Mouse (Mus musculus) cerebellum, adult (tissue): ENCODE results near the gene Vmn1r239-ps.
"Not testable (repeated sequence)": the region's sequence is repeated elsewhere in the genome, so short reads cannot be mapped to it uniquely, and the experiment has no call there.

ENCODE experiments used
- ATAC-seq: cut with Nextera tagmentation; 2 replicates; pipeline ENCODE4 v1.9.2; 2017; ENCODE audit warnings: mild to moderate bottlenecking, moderate library complexity, mixed read lengths; ENCODE audit not compliant: insufficient number of reproducible peaks, low FRiP score, low TSS enrichment

Vmn1r239-ps gene

GRCm38 (mm10) chrX:147453610-147454009, at the start of gene Vmn1r239-ps:
Vmn1r239-ps (minus strand) TSS chrX:147453710.
- not testable (repeated sequence) for ATAC-seq

DNA sequence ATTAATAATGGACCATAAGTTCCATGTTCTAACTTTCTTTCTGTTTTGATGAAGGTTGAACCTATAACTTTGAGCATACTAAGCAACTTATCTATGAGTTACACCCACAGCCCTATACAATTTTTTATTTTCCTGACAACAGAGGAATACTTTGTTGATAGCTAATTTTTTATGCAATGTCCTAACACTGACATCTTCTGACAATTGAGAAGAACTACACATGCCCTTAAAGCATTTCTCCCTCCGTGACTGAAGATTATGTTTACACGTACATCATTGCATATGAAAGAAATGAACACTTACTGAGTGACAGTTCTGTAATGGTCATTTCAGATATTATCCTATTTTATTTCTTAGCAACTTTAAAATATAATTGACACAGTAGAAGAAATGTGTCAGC, 36.0 kb upstream of the Vmn1r239-ps start:
- ATAC-seq = no peak

GRCm38 (mm10) chrX:147443386-147443785, 10.1 kb downstream of the Vmn1r239-ps start:
- no peak for ATAC-seq

DNA sequence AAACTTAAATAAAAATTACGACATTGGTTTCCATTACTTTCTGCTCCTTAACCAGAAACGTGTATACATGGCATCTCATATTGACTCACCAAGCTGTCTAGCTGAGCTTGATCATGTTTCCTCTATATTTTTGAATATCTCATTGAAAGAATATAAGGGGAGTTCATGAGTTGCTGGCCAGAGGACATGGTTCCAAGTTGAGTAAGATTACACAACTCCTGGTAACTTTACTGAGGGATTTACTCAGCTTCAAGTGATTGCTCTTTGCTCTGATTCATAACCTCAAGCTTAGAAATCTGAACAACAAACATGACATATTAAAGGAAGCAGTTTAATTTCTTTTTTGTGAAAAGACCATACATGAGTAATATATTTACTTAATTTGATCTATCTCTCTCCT, 18.1 kb downstream of the Vmn1r239-ps start:
- ATAC-seq = no peak

- ATAC-seq = no peak
Measured at GRCm38 (mm10) chrX:147429753-147430152, 23.8 kb downstream of the Vmn1r239-ps start.

GRCm38 (mm10) chrX:147429129-147429528, 24.4 kb downstream of the Vmn1r239-ps start, which contains the start of gene Il13ra2:
Il13ra2 (minus strand) TSS chrX:147429192.
- ATAC-seq = no peak
